Mouse (Mus musculus): Measurements from ENCODE around the gene Cd79a. TPM values are rescaled to one million over a fixed set of nuclear protein-coding genes. Genes with fewer than 3 reads are reported as not detected.
A peak's percentile ranks its signal among the peaks of the same experiment; 100 is the strongest.

The Cd79a gene
- 1 to 10 TPM in 1 of 2 experiments, under 1 TPM in 1; 0.74 to 1.0 TPM for total RNA-seq (2021)
- long read RNA-seq, experiment 1, partial matches to known transcripts, result 0 of 1 reads
- long read RNA-seq, experiment 1, other reads (novel, unspliced or antisense), result 0 of 1 reads
- long read RNA-seq, experiment 2, result 0 reads

DNA sequence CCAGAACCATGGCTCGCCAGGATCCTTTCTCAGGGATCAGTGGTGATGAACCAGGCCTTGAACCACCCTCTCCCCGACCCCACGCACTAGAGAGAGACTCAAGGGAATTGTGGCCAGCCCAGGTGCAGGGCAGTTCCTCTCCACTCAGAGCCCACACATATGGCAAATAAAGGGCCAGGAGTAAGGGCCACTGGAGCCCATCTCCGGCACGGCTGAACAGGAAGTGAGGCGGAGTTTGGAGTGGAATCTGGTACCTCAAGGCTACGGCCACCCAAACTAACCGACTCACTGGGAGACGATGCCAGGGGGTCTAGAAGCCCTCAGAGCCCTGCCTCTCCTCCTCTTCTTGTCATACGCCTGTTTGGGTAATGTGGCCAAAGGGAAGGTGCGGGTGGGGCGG is at the start of gene Cd79a:
Gene Cd79a (plus strand): TSS at position 158 of the 400 bp plus-strand sequence.
- DNase-seq (ENCODE audit: low spot score in 2 of 2), result no peak

DNA sequence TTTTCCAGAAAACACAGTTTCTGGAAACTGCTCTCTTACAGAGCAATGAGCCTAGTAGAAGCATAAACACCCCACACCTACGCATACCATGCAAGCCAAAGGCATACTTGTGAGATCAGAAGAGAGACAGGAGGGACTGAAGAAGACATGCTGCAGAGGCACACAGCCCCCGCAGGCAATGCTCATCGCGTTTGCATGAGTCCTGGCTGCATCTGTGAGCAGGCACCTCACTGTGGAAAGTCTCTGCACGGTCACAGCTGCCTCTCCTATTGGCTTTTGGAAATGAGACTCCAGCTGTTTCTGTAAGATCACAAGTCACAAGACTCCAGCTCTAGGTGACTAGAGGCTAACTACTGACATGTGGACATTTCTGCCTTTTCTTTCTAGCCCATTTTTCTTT is 47.0 kb upstream of the Cd79a start:
- no peak for DNase-seq (ENCODE audit: low spot score in 2 of 2)

DNA sequence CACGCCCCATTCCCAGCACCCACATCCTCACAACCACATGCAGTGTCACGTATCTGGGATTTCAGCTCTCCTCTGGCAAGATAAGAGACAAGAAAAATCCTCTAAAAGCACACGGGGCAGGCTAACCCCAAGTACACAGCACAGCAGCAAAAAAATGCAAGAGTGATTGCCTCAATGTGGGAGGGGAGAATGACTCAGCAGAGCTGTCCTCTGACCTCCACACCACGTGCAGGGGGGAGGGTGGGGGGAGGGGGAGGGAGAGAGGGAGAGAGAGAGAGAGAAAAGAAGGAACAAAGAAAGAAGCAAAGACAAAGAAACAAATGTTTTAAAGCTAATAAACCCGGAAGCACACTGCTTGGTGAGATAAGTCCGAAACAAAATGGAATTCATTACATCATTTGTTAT is 46.3 kb upstream of the Cd79a start:
- DNase-seq (ENCODE audit: low spot score in 2 of 2), result peak in 1 of 2 experiments; percentile 18

DNA sequence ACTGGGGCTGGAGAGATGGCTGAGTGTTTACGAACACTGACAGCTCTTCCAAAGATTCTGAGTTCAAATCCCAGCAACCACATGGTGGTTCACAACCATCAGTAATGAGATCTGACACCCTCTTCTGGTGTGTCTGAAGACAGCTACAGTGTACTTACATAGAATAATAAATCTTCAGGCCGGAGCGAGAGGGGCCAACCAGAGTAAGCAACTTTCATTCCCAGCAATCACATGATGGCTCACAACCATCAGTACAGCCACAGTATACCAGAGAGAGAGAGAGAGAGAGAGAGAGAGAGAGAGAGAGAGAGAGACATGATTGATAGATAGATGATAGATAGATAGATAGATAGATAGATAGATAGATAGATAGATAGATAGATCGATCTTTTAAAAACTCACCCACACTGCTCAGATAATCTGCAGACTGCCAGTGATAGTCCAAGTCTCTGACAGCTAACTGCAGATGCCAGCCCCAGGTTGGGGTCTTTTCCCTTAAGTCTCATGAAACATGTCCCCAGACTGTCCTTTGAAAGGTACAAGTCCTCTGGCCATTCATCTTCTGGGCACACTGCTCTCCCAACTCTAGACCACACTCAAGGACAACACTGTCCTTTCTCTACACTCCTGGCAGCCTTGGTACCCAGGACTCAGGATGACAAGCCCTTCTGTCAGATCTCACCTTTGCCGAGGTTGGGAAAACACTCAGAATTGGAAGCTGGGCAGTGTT is 45.4 kb upstream of the Cd79a start:
- no peak for DNase-seq (ENCODE audit: low spot score in 2 of 2)

DNA sequence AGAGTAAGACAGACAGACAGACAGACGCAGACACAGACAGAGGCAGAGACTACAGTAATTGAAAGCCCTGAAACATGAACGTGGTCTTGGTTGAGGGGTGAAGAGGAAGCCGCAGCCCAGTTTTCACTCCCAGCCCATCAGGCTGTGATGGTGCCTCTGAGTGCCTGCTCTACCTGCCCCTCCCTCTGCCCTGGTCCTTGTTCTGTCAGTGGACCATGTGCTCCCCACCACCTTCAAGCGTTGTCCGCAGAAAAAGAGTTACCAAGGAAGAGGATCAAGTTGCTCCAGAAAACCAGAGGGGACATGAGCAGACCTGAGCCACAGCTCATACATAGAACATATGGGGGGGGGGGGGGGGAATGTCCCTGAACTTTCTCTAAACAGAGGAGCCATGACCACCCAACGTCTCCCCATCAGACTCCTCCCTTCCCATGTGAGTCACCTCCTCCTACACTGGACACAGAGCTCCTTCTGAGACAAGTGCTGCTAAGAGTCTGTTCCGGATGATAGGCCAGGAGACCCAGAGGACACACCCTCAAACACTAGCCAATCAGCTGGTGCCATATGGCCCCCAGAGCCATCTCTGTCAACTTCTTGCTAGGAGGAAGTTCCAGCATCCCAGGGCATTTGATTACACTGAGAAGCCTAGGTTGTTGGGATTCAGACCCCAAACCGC is 44.5 kb upstream of the Cd79a start:
- DNase-seq (ENCODE audit: low spot score in 2 of 2), result no peak

DNA sequence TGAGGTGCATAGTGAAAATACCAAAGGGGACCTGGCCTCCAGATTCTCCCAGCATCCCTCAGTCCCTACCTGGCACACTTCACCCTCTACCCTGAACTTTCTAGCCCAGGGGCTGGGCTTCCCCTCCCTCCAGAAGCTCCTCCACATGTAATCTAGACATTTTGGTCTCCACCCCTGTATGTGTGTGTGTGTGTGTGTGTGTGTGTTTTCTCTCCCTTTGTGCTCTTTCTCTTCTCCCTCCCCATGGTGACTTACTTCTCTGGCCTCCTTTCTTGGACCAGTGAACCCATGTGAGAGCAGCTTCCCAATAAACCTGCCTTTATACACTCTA is 44.0 kb upstream of the Cd79a start:
- DNase-seq (ENCODE audit: low spot score in 2 of 2), result no peak

GRCm38 (mm10) chr7:24853695-24854094 is 43.5 kb upstream of the Cd79a start:
- no peak for DNase-seq (ENCODE audit: low spot score in 2 of 2)

DNA sequence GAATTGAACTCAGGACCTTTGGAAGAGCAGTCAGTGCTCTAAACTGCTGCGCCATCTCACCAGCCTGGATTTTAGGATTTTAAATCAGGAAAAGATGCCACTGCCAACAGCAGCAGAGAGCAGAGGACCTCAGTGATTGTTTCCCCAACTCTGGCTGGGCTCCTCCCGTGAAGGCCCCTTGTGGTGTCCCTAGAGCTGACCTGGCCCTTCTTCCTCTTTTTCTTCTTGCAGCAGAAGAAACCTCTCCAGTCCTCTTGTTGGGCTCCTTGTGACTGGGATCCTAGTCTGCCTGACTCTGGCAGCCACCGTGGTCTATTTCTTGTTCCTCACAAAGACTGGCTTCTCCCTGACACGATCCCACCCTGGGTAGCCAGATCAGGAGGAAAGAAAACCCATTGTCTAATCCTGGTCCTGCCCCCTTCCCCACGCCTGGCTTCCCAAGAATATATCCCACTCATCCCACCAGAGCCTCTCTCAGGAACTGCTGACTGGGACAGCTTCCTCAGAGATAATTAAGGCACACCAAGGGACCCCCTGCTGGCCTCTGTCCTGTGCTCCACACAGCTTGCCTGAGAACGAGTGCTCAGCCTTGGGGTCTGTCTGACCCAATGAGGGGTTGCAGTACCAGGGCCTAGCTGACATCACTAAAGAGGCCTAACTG is 40.6 kb upstream of the Cd79a start:
- DNase-seq (ENCODE audit: low spot score in 2 of 2), result no peak

DNA sequence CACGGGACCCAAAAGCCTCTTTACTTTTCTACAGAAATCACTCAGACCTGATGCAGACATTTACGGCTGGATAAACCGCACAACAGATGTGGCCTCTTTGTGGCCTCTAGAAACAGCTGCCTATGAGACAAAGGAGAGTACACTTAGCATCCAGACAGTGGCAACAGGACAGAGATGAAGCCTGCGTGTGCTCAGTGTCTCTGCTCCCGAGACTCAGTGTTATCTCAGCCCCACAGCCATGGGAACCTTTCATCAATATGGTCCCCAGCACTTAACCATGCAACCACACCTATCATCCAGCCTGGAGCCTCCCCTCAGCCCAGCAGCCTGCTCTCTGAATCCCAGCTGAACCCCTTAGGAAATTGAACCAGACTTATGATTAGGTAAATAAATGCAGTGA is 37.9 kb upstream of the Cd79a start:
- no peak for DNase-seq (ENCODE audit: low spot score in 2 of 2)

DNA sequence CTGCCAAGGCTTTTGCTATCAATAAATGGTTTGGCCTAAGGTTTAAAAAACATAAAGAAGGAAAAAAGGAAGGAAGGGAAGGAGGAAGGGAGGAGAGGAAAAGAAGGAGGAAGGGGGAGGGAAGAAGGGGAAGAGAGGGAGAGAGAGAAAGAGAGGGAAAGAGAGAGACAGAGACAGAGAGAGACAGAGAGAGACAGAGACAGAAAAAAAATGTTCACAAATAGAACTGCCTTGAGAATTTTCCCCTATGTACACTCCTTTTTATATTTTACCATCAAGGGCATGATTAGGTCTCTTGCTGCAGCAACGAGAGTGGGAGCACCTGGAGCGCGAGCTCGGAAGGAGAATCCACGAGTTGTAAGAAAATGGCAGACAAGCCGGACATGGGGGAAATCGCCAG is 35.3 kb upstream of the Cd79a start, which contains the start of gene Gm9844:
Gene Gm9844 (plus strand): TSS at position 301 of the 400 bp plus-strand sequence.
- DNase-seq (ENCODE audit: low spot score in 2 of 2), result no peak

DNA sequence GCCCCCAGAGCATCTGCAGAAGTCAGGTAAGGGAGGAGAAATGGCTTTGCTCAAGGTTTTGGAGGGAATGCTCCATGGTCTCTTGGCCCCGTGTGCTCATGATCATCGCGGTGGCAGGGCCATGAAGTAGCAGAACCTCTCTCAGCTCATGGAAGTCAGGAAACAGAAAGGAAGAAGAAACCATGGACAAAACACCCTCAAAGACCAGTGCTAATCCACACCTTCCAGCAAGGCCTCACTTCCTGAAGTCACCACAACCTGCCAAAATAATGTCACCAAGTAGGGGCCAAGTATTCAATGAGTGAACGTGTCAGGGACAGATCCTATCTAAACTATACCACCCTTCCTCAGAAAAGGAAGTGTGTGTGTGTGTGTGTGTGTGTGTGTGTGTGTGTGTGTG is 34.3 kb upstream of the Cd79a start:
- DNase-seq (ENCODE audit: low spot score in 2 of 2), result no peak

GRCm38 (mm10) chr7:24864156-24864555 is 33.0 kb upstream of the Cd79a start:
- DNase-seq (ENCODE audit: low spot score in 2 of 2), result no peak

DNA sequence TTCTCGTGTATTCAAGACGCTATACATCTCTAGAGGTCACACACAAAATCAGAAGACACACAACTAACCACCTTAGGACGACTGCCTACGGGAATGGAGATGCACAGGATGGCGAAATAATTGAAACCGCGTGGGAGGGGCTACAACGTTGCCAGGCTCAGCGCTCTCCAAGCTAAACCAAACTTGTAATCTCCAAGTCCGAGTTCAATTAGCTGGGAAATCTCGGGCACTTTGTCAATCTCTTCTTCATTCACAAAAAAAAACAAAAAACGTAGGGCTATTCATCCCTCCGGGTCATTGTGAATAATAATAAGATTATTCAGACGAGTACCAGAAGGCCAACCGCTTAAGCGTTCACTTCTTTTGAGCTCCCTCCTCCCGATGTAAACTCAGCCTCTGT is 28.1 kb upstream of the Cd79a start:
- no peak for DNase-seq (ENCODE audit: low spot score in 2 of 2)

- DNase-seq (ENCODE audit: low spot score in 2 of 2), result no peak
Observed at GRCm38 (mm10) chr7:24869532-24870165, 27.5 kb upstream of the Cd79a start, which contains the start of the genes Lypd4 and Dmrtc2. Lypd4 (minus strand) TSS chr7:24869941. Dmrtc2 (plus strand) TSS chr7:24870057.

DNA sequence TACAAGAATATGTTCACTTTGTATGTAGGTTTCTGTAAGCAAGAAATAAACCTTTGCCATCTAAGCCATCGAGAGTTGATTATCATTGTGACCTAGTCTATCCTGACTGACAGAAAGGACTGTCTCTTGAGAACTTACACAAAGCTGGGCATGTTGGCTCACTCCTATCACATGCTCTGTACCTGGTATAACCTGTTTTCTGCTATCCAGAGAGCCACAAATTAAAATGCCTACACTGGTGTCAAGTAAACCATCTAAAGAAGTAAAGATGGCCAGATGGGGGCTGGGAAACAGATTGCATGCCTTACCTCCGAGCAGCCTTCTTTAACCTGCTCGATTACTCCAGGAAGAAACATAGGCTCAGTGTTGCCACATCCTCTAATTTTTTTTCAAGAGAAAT is 19.6 kb upstream of the Cd79a start:
- no peak for DNase-seq (ENCODE audit: low spot score in 2 of 2)

DNA sequence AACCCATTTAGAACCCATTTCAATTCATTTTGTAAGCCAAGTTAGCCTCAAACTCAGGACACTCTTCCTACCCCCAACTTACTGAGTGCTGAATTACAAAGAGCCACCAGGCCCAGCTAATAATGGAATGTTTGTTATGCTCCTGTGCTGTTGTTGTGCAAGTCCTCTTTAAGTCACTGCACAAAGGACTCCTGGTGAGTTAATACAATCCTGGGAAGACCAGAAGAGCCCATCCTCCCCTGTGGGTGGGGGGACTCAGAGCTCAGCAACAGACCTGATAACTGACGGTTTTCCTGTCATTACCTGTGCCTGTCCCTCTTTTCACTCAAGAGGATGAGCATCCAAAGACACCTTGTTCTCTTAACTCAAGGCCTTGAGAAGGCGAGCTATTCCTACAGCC is 17.6 kb upstream of the Cd79a start:
- DNase-seq (ENCODE audit: low spot score in 2 of 2), result no peak

- DNase-seq (ENCODE audit: low spot score in 2 of 2), result no peak
Observed at GRCm38 (mm10) chr7:24882416-24883199, 14.6 kb upstream of the Cd79a start.

- peak; percentile 97 for DNase-seq (ENCODE audit: low spot score in 2 of 2)
Observed at GRCm38 (mm10) chr7:24883896-24884692, 13.1 kb upstream of the Cd79a start, which contains the start of gene Rps19. Rps19 (plus strand) TSS chr7:24884371.

- DNase-seq (ENCODE audit: low spot score in 2 of 2), result no peak
Observed at GRCm38 (mm10) chr7:24884693-24885291, 12.4 kb upstream of the Cd79a start.
